Mouse (Mus musculus): ENCODE measurements around the gene Grm4. TPM values are rescaled to one million over a fixed set of nuclear protein-coding genes. Genes with fewer than 3 reads are reported as not detected.

The Grm4 gene
- polyA plus RNA-seq, 1 experiment, result 0.12 TPM

GRCm38 (mm10) chr17:27551393-27551940 lies 30.3 kb upstream of the Grm4 start:
- no peak for DNase-seq (ENCODE audit: low spot score)

- DNase-seq (ENCODE audit: low spot score), result no peak
Measured at GRCm38 (mm10) chr17:27549234-27549633, 28.0 kb upstream of the Grm4 start.

GRCm38 (mm10) chr17:27547253-27547868 lies 26.2 kb upstream of the Grm4 start:
- peak; percentile 48 for DNase-seq (ENCODE audit: low spot score)

DNA sequence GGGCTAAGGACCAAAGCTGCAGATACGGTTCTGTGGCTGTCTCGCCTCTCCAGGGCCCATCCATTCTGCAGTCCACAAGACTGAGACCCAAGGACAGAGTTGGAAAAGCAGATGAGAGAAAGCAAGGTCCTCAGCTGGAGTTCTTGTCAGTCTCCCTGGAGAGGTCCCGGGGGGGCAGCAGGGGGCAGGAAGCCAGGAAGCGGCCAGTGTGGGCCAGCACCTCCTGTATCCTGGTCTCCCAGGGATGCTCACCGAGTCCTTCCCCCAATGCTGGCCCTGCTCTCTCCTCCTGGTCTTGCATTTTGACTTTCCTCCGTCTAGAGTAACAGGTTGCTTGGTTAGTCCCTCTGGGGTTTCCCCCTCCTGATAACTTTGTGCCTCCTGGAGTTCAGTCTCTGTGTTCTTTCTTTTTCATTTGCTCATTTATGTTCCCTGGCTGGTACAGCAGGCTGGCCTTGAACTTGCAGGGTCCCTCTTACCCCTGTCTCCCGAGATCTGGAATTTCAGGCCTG lies 25.4 kb upstream of the Grm4 start:
- no peak for DNase-seq (ENCODE audit: low spot score)

- DNase-seq (ENCODE audit: low spot score), result no peak
Measured at GRCm38 (mm10) chr17:27545991-27546390, 24.8 kb upstream of the Grm4 start.

DNA sequence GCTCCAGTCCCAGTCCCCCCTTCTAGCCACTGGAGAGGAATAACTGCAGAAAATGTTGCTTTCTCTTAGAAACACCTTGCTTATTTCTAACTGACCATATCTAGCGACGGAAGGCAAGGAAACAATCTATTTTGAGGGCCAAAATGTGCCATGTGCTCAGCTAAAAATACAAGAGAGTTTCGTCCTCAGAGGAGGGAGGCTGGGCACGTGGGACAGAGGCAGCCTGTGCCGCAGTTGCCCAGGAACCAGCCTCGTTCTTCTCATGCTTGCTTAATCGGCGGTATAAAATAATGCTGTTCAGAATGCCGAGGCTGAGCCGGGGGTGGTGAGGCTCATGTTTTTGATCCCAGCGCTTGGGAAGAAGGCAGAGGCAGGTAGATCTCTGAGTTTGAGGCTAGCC lies 23.3 kb upstream of the Grm4 start:
- DNase-seq (ENCODE audit: low spot score), result no peak

GRCm38 (mm10) chr17:27541984-27542383 lies 20.8 kb upstream of the Grm4 start:
- DNase-seq (ENCODE audit: low spot score), result no peak

GRCm38 (mm10) chr17:27541261-27541660 lies 20.1 kb upstream of the Grm4 start:
- DNase-seq (ENCODE audit: low spot score), result no peak

DNA sequence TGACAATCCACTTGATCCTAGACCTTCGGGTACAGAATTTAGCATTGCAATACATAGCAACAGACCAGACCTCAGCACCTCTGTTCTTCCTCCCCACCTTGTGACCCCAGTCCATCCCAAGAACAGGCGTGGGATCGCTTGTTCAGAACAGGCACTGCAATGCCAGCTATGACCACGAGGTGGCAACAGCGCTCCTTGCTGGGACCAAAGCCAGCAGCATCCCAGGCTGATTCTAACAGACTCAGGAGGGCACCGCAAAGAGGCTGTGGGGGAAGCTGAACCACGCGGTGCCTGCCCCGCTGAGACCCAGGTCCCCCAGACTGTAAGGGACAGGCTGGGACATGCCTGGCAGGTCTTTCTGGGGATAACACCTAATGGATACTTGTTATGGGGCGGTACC lies 13.5 kb upstream of the Grm4 start:
- peak; percentile 83 for DNase-seq (ENCODE audit: low spot score)

- DNase-seq (ENCODE audit: low spot score), result no peak
Measured at GRCm38 (mm10) chr17:27533354-27533753, 12.2 kb upstream of the Grm4 start.

- no peak for DNase-seq (ENCODE audit: low spot score)
Measured at GRCm38 (mm10) chr17:27532095-27532494, 10.9 kb upstream of the Grm4 start.

DNA sequence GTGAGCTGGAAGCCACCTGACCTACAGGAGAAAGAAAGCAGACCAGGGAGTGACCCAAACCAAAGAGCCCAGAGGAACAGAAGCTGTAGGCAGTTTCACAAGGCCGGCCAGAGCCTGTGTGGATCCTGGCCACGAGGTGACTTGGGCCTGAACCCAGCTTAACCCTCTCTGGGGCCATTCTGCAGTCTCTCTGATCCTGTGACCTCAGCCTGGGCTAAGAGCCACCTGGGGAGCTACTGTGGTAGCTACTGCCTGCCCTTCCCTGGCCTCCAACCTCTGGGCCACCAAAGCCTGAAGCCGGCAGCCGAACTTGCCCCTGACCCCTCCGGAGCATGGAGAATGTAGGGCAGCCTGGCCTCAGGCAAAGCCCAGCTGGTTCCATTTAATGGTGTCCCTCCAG lies 7.6 kb upstream of the Grm4 start:
- DNase-seq (ENCODE audit: low spot score), result no peak

GRCm38 (mm10) chr17:27528030-27528429 lies 6.8 kb upstream of the Grm4 start:
- DNase-seq (ENCODE audit: low spot score), result no peak

- DNase-seq (ENCODE audit: low spot score), result no peak
Measured at GRCm38 (mm10) chr17:27527188-27527587, 6.0 kb upstream of the Grm4 start.

DNA sequence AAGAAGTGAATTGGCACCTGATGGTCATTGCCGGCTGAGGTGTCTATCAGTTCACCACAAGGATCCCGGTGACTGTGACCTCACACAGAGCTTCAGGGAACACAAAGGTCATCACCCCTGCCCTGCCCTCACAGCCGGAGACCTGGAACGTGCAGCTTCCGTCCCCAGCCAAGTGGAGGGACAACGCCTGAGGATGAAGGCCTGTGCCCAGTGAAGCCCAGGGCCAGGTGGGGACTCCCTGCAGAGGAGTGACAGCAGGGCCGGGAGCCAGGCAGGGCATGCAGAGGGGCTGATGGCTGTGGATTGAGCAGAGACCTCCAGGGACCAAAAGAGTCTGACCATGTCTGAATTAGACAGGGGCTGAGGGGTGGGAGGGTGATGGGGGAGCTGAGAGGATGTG lies 1.9 kb upstream of the Grm4 start:
- DNase-seq (ENCODE audit: low spot score), result no peak

- DNase-seq (ENCODE audit: low spot score), result peak; percentile 46
Measured at GRCm38 (mm10) chr17:27520557-27520956, 646 bp downstream of the Grm4 start.

DNA sequence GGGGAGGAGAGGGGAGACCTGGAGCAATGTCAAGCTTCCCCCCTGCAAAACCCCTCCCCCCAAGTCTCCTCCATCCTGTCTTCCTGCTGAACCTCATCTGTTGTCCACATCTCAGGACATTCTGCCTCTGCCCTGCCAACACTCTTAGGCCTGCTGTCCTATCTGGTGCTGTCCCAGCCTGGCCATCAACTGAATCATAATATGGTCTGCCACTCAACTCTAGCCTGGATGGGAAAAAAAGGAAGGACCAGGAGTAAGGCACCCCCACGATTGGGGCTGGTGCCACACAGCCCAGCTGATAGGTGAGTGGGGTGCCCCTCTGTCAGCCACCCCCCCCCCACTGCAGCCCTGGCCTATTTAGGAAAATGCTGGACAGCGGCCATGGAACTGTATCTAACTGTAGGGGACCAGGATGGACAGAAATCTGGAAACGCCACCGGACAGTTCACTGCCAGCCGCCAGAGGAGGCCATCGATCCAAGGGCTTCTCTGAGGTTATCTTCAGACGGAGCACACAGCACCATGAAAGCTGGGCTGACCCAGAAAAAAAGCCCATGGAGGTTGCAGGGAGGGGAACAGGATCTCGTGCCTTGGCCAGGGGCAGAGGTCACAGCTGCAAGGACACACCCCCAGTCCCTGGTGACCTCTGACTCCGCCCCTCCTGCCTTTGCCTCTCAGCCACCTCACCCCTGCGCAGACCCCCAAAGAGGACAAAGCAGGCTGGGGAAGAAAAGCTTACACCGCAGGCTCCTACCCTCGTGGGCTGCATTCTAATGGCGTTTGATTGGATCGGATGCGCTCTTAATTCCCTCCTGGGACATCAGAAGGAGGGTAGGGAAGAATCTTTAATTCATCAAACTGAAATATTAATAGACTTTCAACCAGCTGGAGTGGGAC lies 2.3 kb downstream of the Grm4 start:
- DNase-seq (ENCODE audit: low spot score), result no peak

DNA sequence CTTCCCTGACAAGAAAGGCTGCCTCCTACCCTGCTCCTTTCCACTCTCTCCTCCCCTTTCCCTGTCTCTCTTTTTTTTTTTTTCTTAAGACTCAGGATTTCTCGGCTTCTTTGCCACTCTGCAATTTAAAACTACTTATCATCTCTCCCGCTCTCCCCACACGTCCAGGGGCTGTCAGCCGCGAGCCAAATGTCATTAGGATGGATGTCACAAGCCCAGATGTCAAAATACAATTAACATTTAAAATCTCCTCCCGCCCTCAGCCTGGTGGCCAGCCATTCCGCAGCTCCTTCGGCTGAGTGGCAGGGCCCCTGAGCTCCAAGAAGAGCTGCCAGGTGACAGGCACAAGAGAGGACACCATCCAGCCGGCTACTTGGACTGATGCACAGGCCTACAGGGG lies 2.9 kb downstream of the Grm4 start:
- no peak for DNase-seq (ENCODE audit: low spot score)

GRCm38 (mm10) chr17:27513916-27514762 lies 7.1 kb downstream of the Grm4 start:
- DNase-seq (ENCODE audit: low spot score), result no peak

DNA sequence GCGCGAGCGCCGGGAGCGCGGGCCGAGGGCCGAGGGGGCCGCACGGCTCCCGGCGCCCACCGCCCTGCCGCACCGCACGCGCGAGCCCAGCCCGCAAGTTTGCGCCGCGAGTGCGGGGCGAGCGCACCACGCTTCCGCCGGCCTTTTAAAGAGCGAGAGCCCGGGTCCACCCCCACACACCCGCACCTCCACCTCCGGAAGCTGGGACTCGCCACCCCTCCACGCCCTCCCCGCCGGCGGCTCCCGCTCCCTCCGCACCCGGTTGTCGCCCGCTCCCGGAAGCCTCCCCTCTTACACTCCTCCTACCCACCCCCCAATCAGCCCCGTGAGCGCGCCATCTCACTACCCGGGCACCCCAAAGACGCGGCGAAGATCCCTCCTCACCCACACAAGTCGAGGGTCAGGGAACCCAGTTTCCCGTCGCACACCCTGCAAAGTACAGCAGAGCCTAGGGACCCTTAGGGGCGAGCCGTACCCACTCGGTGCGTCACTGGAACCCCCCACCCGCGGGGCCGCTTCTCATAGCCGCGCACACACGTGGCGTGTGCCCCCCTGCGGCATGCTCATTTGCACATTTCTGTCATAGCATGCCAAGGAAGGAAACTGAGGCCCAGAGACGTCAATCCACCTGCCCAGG lies 7.8 kb downstream of the Grm4 start:
- no peak for DNase-seq (ENCODE audit: low spot score)

- no peak for DNase-seq (ENCODE audit: low spot score)
Measured at GRCm38 (mm10) chr17:27512619-27513161, 8.5 kb downstream of the Grm4 start.
